Mouse (Mus musculus): ENCODE measurements at regions not wholly inside any gene's neighbourhood (a gene's known extent, or its start where the extent isn't known, plus 50 kb on each side); places are given as distances from the start of the nearest gene placed in this dataset.

- no peak for DNase-seq
These were observed 152.2 kb upstream of the Smim23 start for GRCm38 (mm10) chr11:32976572-32976971.

- DNase-seq, result no peak
These were observed 149.0 kb upstream of the Smim23 start for GRCm38 (mm10) chr11:32973453-32973852.

GRCm38 (mm10) chr11:32965418-32965817 lies 141.0 kb upstream of the Smim23 start:
- DNase-seq, result no peak

- DNase-seq, result no peak
These were observed 139.4 kb upstream of the Smim23 start for GRCm38 (mm10) chr11:32963625-32964293.

- no peak for DNase-seq
These were observed 137.2 kb upstream of the Smim23 start for GRCm38 (mm10) chr11:32961600-32961999.

- no peak for DNase-seq
These were observed 134.6 kb upstream of the Smim23 start for GRCm38 (mm10) chr11:32958961-32959360.

GRCm38 (mm10) chr11:32956993-32957392 lies 132.6 kb upstream of the Smim23 start:
- no peak for DNase-seq

GRCm38 (mm10) chr11:32952271-32952670 lies 127.9 kb upstream of the Smim23 start:
- no peak for DNase-seq

- no peak for DNase-seq
These were observed 123.7 kb upstream of the Smim23 start for GRCm38 (mm10) chr11:32948132-32948531.

- DNase-seq, result no peak
These were observed 122.1 kb upstream of the Smim23 start for GRCm38 (mm10) chr11:32946481-32947001.

GRCm38 (mm10) chr11:32945071-32945470 lies 120.7 kb upstream of the Smim23 start:
- DNase-seq, result no peak

GRCm38 (mm10) chr11:32941331-32942009 lies 117.1 kb upstream of the Smim23 start:
- DNase-seq, result no peak

GRCm38 (mm10) chr11:32939102-32939501 lies 114.7 kb upstream of the Smim23 start:
- DNase-seq, result no peak

GRCm38 (mm10) chr11:32937167-32937566 lies 112.8 kb upstream of the Smim23 start:
- DNase-seq, result no peak

- DNase-seq, result no peak
These were observed 107.5 kb upstream of the Smim23 start for GRCm38 (mm10) chr11:32931928-32932327.

GRCm38 (mm10) chr11:32931018-32931417 lies 106.6 kb upstream of the Smim23 start:
- DNase-seq, result no peak

GRCm38 (mm10) chr11:32928837-32929236 lies 104.4 kb upstream of the Smim23 start:
- DNase-seq, result no peak

GRCm38 (mm10) chr11:32925421-32926271 lies 101.2 kb upstream of the Smim23 start:
- DNase-seq, result no peak

GRCm38 (mm10) chr11:32924932-32925331 lies 100.5 kb upstream of the Smim23 start:
- no peak for DNase-seq

- no peak for DNase-seq
These were observed 88.7 kb upstream of the Smim23 start for GRCm38 (mm10) chr11:32913071-32913470.

- no peak for DNase-seq
These were observed 87.4 kb upstream of the Smim23 start for GRCm38 (mm10) chr11:32911791-32912190.

- no peak for DNase-seq
These were observed 84.5 kb upstream of the Smim23 start for GRCm38 (mm10) chr11:32908723-32909411.
